ENCODE assay signal across 8 mouse cellular contexts in genomic region chr9:107644495-107645152, GRCm38 (mm10). TPM values are rescaled to one million over a fixed set of nuclear protein-coding genes. Genes with fewer than 3 reads are reported as not detected.
A peak's percentile ranks its signal among the peaks of the same experiment; 100 is the strongest.
DNase-seq lines count a peak whose midpoint lies in the region; ATAC-seq and TF ChIP-seq lines count a peak whose summit lies in the region.

No protein-coding gene starts in this region.

- peak overlapping the region; percentile 75 for H3K4me2 ChIP-seq in heart, embryonic 12.5 days
- H3K4me2 ChIP-seq in kidney, postnatal 0 days (ENCODE audit: low read length) = peak overlapping the region; percentile 61
- peak overlapping the region; percentile 78 for H3K4me2 ChIP-seq in liver, embryonic 12.5 days

- peak; percentile 94 for ATAC-seq in erythroblast, adult 5-6 weeks (replicated peaks; ENCODE audit: low FRiP score, poor library complexity, severe bottlenecking)
- ATAC-seq in heart, embryonic 12.5 days (ENCODE audit: insufficient number of reproducible peaks, low FRiP score) = peak; percentile 75
- peak; percentile 67 for ATAC-seq in kidney, postnatal 0 days (replicated peaks; ENCODE audit: low FRiP score, low read depth)
- peak; percentile 84 for ATAC-seq in liver, embryonic 12.5 days

- H3K9ac ChIP-seq in heart, embryonic 12.5 days = peak overlapping the region; percentile 76
- peak overlapping the region; percentile 43; the same call in 1 of the 2 replicates for H3K9ac ChIP-seq in kidney, postnatal 0 days (ENCODE audit: low read depth, low read length)
- H3K9ac ChIP-seq in liver, embryonic 12.5 days = peak overlapping the region; percentile 70

- H3K4me1 ChIP-seq in heart, embryonic 12.5 days (replicated peaks) = peaks cover 14% of the 10 kb centered on the region; the same call in 1 of the 2 replicates
- H3K4me1 ChIP-seq in kidney, postnatal 0 days (replicated peaks; ENCODE audit: insufficient read depth, low read length) = no peaks in the 10 kb centered on the region; the same call in 1 of the 2 replicates
- H3K4me1 ChIP-seq in liver, embryonic 12.5 days = peaks cover 38% of the 10 kb centered on the region

- H3K79me3 ChIP-seq in C2C12 (ENCODE audit: low read depth) = no peaks in the 10 kb centered on the region

- no peaks in the 10 kb centered on the region for H3K9me3 ChIP-seq in heart, embryonic 12.5 days (replicated peaks)
- H3K9me3 ChIP-seq in kidney, postnatal 0 days (replicated peaks; ENCODE audit: low read length) = no peaks in the 10 kb centered on the region
- no peaks in the 10 kb centered on the region for H3K9me3 ChIP-seq in liver, embryonic 12.5 days (replicated peaks)

- TF ChIP-seq CTCF in C2C12 (IDR thresholded peaks at IDR 0.05; ENCODE audit: control insufficient read depth, insufficient read depth, insufficient read length) = peak; percentile 96
- peak; percentile 100 for TF ChIP-seq CTCF in kidney, postnatal 0 days (IDR thresholded peaks at IDR 0.05; ENCODE audit: low read depth)

- 5% methylated on average over 35 of the region's 35 CpGs for WGBS in heart, embryonic 12.5 days
- WGBS in kidney, postnatal 0 days = 3% methylated on average over 35 of the region's 35 CpGs
- WGBS in liver, embryonic 12.5 days (ENCODE audit: insufficient replicate concordance) = 4% methylated on average over 35 of the region's 35 CpGs

- peak; percentile 95 for DNase-seq in brain, adult 2 months (ENCODE audit: low read depth, low spot score)
- DNase-seq in kidney, postnatal 0 days (ENCODE audit: low spot score) = peak; percentile 97
- peak; percentile 94 for DNase-seq in naive thymus-derived CD4-positive, alpha-beta T cell, adult 2 months (ENCODE audit: low read depth)
- DNase-seq in splenic B cell, adult 2 months (ENCODE audit: low read depth, low spot score) = peak; percentile 93

- H3K27ac ChIP-seq in heart, embryonic 12.5 days (ENCODE audit: poor library complexity, severe bottlenecking) = no peak overlapping the region
- H3K27ac ChIP-seq in kidney, postnatal 0 days = 0 out of 2 replicates have a peak overlapping the region, but pooled peaks have one; percentile 38
- H3K27ac ChIP-seq in liver, embryonic 12.5 days = peak overlapping the region; percentile 72

- H3ac ChIP-seq in C2C12 (ENCODE audit: control insufficient read depth, insufficient read length, low read depth) = peak overlapping the region; percentile 58

- H3K27me3 ChIP-seq in C2C12 (ENCODE audit: control insufficient read depth, insufficient read depth, insufficient read length) = no peaks in the 10 kb centered on the region
- no peaks in the 10 kb centered on the region for H3K27me3 ChIP-seq in heart, embryonic 12.5 days (replicated peaks)
- H3K27me3 ChIP-seq in kidney, postnatal 0 days (ENCODE audit: insufficient read depth, low read length) = no peaks in the 10 kb centered on the region
- 0 out of 2 replicates have a peak, but pooled peaks cover 10% of the 10 kb centered on the region for H3K27me3 ChIP-seq in liver, embryonic 12.5 days (replicated peaks)
- H3K27me3 ChIP-seq in splenic B cell, adult 2 months (ENCODE audit: control insufficient read depth, insufficient read depth, low read length, poor library complexity, severe bottlenecking) = no peaks in the 10 kb centered on the region

- no peaks in the 10 kb centered on the region for H3K36me3 ChIP-seq in C2C12 (ENCODE audit: control insufficient read depth, insufficient read depth)
- no peaks in the 10 kb centered on the region for H3K36me3 ChIP-seq in heart, embryonic 12.5 days
- H3K36me3 ChIP-seq in kidney, postnatal 0 days (ENCODE audit: insufficient read depth, low read length) = no peaks in the 10 kb centered on the region
- no peaks in the 10 kb centered on the region for H3K36me3 ChIP-seq in liver, embryonic 12.5 days
- H3K36me3 ChIP-seq in splenic B cell, adult 2 months (ENCODE audit: control insufficient read depth, insufficient read depth, low read length, poor library complexity, severe bottlenecking) = no peaks in the 10 kb centered on the region

- no peaks in the 10 kb centered on the region for H3K79me2 ChIP-seq in C2C12 (ENCODE audit: control insufficient read depth, insufficient read depth)

- H3K4me3 ChIP-seq in C2C12 (ENCODE audit: insufficient read depth, poor library complexity, severe bottlenecking) = peak overlapping the region; percentile 25
- H3K4me3 ChIP-seq in heart, embryonic 12.5 days = peak overlapping the region; percentile 43
- H3K4me3 ChIP-seq in kidney, postnatal 0 days (replicated peaks; ENCODE audit: low read depth, low read length) = peak overlapping the region; percentile 25
- H3K4me3 ChIP-seq in liver, embryonic 12.5 days = peak overlapping the region; percentile 65

TF ChIP-seq in C2C12, 6 proteins besides CTCF, POLR2A, EP300 and RAD21:
- no peak for TF ChIP-seq MYOG (IDR thresholded peaks at IDR 0.05; ENCODE audit: control insufficient read depth, extremely low read depth, insufficient read length)
- no peak for TF ChIP-seq MAX (IDR thresholded peaks at IDR 0.05)
- no peak for TF ChIP-seq CEBPB (IDR thresholded peaks at IDR 0.05; ENCODE audit: low read depth)
- no peak for TF ChIP-seq FOSL1 (IDR thresholded peaks at IDR 0.05; ENCODE audit: insufficient read depth, low read length, poor library complexity, severe bottlenecking)
- TF ChIP-seq USF1 (IDR thresholded peaks at IDR 0.05; ENCODE audit: low read depth) = no peak
- TF ChIP-seq MYOD1 (IDR thresholded peaks at IDR 0.05; ENCODE audit: control insufficient read depth, insufficient read length, low read depth) = no peak

RNA-seq across cellular contexts. Expression of gene Gnai2, which starts 9.5 kb away (rescaled TPM):
- polyA plus RNA-seq in C2C12 (2012; fragmentation: generic; extraction: Trizol) = 449 TPM
- 183 and 189 TPM in 2 replicates for total RNA-seq in erythroblast, adult 5-6 weeks (2015; ENCODE audit: low replicate concordance)
- 162 and 183 TPM in 2 replicates for total RNA-seq in erythroblast, adult 5-6 weeks (2017; ENCODE audit: low replicate concordance)
- polyA plus RNA-seq in heart, embryonic 12.5 days (2016; fragmentation: Nextera tagmentation; extraction: Ambion mirVana) = 404 and 442 TPM in 2 replicates
- polyA plus RNA-seq in kidney, postnatal 0 days (2015; fragmentation: Nextera tagmentation; extraction: Ambion mirVana) = 351 and 359 TPM in 2 replicates
- polyA plus RNA-seq in liver, embryonic 12.5 days (2016; fragmentation: Nextera tagmentation; extraction: Ambion mirVana) = 206 and 210 TPM in 2 replicates

RNA-seq across cellular contexts. Expression of gene Slc38a3, which starts 24.7 kb away (rescaled TPM):
- polyA plus RNA-seq in C2C12 (2012; fragmentation: generic; extraction: Trizol) = 0.01 TPM
- total RNA-seq in erythroblast, adult 5-6 weeks (2015; ENCODE audit: low replicate concordance) = not detected in 2 replicates
- not detected in 2 replicates for total RNA-seq in erythroblast, adult 5-6 weeks (2017; ENCODE audit: low replicate concordance)
- 2.9 and 3.2 TPM in 2 replicates for polyA plus RNA-seq in heart, embryonic 12.5 days (2016; fragmentation: Nextera tagmentation; extraction: Ambion mirVana)
- 12.9 and 14.7 TPM in 2 replicates for polyA plus RNA-seq in kidney, postnatal 0 days (2015; fragmentation: Nextera tagmentation; extraction: Ambion mirVana)
- 2.8 and 3.3 TPM in 2 replicates for polyA plus RNA-seq in liver, embryonic 12.5 days (2016; fragmentation: Nextera tagmentation; extraction: Ambion mirVana)

RNA-seq across cellular contexts. Expression of gene Gnat1, which starts 34.9 kb away (rescaled TPM):
- 0.01 TPM for polyA plus RNA-seq in C2C12 (2012; fragmentation: generic; extraction: Trizol)
- not detected in 2 replicates for total RNA-seq in erythroblast, adult 5-6 weeks (2015; ENCODE audit: low replicate concordance)
- not detected in 2 replicates for total RNA-seq in erythroblast, adult 5-6 weeks (2017; ENCODE audit: low replicate concordance)
- polyA plus RNA-seq in heart, embryonic 12.5 days (2016; fragmentation: Nextera tagmentation; extraction: Ambion mirVana) = 0.97 and 1.2 TPM in 2 replicates
- 0.89 and 1.2 TPM in 2 replicates for polyA plus RNA-seq in kidney, postnatal 0 days (2015; fragmentation: Nextera tagmentation; extraction: Ambion mirVana)
- polyA plus RNA-seq in liver, embryonic 12.5 days (2016; fragmentation: Nextera tagmentation; extraction: Ambion mirVana) = 1.9 and 2.4 TPM in 2 replicates

RNA-seq across cellular contexts. Expression of gene Sema3b, which starts 35.6 kb away (rescaled TPM):
- 13.7 TPM for polyA plus RNA-seq in C2C12 (2012; fragmentation: generic; extraction: Trizol)
- not detected in 2 replicates for total RNA-seq in erythroblast, adult 5-6 weeks (2015; ENCODE audit: low replicate concordance)
- total RNA-seq in erythroblast, adult 5-6 weeks (2017; ENCODE audit: low replicate concordance) = not detected in 2 replicates
- 10.7 and 11.2 TPM in 2 replicates for polyA plus RNA-seq in heart, embryonic 12.5 days (2016; fragmentation: Nextera tagmentation; extraction: Ambion mirVana)
- 30.5 and 33.3 TPM in 2 replicates for polyA plus RNA-seq in kidney, postnatal 0 days (2015; fragmentation: Nextera tagmentation; extraction: Ambion mirVana)
- 0.35 and 0.52 TPM in 2 replicates for polyA plus RNA-seq in liver, embryonic 12.5 days (2016; fragmentation: Nextera tagmentation; extraction: Ambion mirVana)

RNA-seq across cellular contexts. Expression of gene Ifrd2, which starts 57.2 kb away (rescaled TPM):
- polyA plus RNA-seq in C2C12 (2012; fragmentation: generic; extraction: Trizol) = 71.7 TPM
- 207 and 270 TPM in 2 replicates for total RNA-seq in erythroblast, adult 5-6 weeks (2015; ENCODE audit: low replicate concordance)
- total RNA-seq in erythroblast, adult 5-6 weeks (2017; ENCODE audit: low replicate concordance) = 204 and 217 TPM in 2 replicates
- 34.0 and 35.5 TPM in 2 replicates for polyA plus RNA-seq in heart, embryonic 12.5 days (2016; fragmentation: Nextera tagmentation; extraction: Ambion mirVana)
- 28.9 and 29.9 TPM in 2 replicates for polyA plus RNA-seq in kidney, postnatal 0 days (2015; fragmentation: Nextera tagmentation; extraction: Ambion mirVana)
- 171 TPM in 2 replicates for polyA plus RNA-seq in liver, embryonic 12.5 days (2016; fragmentation: Nextera tagmentation; extraction: Ambion mirVana)
